Mouse (Mus musculus) neutrophil, adult 5-6 weeks (primary cell): ENCODE data around the gene Vav2. TPM values are rescaled to one million over a fixed set of nuclear protein-coding genes. Genes with fewer than 3 reads are reported as not detected.

Experiments
- ATAC-seq: fragments of 151-379, 151-347 bp; 2 replicates; pipeline ENCODE4 v1.8.0; 2017; ENCODE audit warnings: mild to moderate bottlenecking, moderate TSS enrichment; ENCODE audit not compliant: insufficient number of reproducible peaks, poor library complexity, low FRiP score, severe bottlenecking; ENCODE audit errors: extremely low read depth
- total RNA-seq: library from RNA; stranded (forward); fragments of 200-1000 nt; gene quantifications from 2 replicates; pipeline ENCODE4 v1.2.3, GENCODE M21; 2017

Vav2 gene
- total RNA-seq, 1 experiment from 2014 or later: 38.4 TPM

- no peak for ATAC-seq
These were observed 122.8 kb downstream of the Vav2 start for GRCm38 (mm10) chr2:27304074-27304473.

- no peak for ATAC-seq
These were observed 125.3 kb downstream of the Vav2 start for GRCm38 (mm10) chr2:27301444-27302111.

GRCm38 (mm10) chr2:27300725-27301443 lies 125.9 kb downstream of the Vav2 start:
- ATAC-seq: no peak

GRCm38 (mm10) chr2:27296656-27297406 lies 130.0 kb downstream of the Vav2 start:
- peak; percentile 75 for ATAC-seq

- no peak for ATAC-seq
These were observed 132.1 kb downstream of the Vav2 start for GRCm38 (mm10) chr2:27294777-27295176.

- ATAC-seq: peak; percentile 60
These were observed 137.8 kb downstream of the Vav2 start for GRCm38 (mm10) chr2:27289019-27289418.

- no peak for ATAC-seq
These were observed 139.7 kb downstream of the Vav2 start for GRCm38 (mm10) chr2:27286971-27287710.

- ATAC-seq: no peak
These were observed 142.4 kb downstream of the Vav2 start for GRCm38 (mm10) chr2:27284441-27284840.

GRCm38 (mm10) chr2:27281771-27282170 lies 145.1 kb downstream of the Vav2 start:
- ATAC-seq: no peak

GRCm38 (mm10) chr2:27280920-27281611 lies 145.8 kb downstream of the Vav2 start:
- peak; percentile 55; the same call in 1 of the 2 replicates for ATAC-seq

- no peak for ATAC-seq
These were observed 148.0 kb downstream of the Vav2 start for GRCm38 (mm10) chr2:27278859-27279258.

GRCm38 (mm10) chr2:27268325-27268724 lies 158.5 kb downstream of the Vav2 start:
- ATAC-seq: no peak

- ATAC-seq: peak; percentile 50; the same call in 1 of the 2 replicates
These were observed 161.0 kb downstream of the Vav2 start for GRCm38 (mm10) chr2:27265819-27266218.

GRCm38 (mm10) chr2:27262984-27263383 lies 163.8 kb downstream of the Vav2 start:
- no peak for ATAC-seq

GRCm38 (mm10) chr2:27251434-27251833 lies 175.4 kb downstream of the Vav2 start:
- ATAC-seq: no peak

- no peak for ATAC-seq
These were observed 178.6 kb downstream of the Vav2 start, which contains the start of gene Sardh for GRCm38 (mm10) chr2:27248211-27248610. Gene Sardh (minus strand): TSS chr2:27248337.

GRCm38 (mm10) chr2:27247487-27247863 lies 179.4 kb downstream of the Vav2 start:
- no peak for ATAC-seq

GRCm38 (mm10) chr2:27246712-27247486 lies 179.9 kb downstream of the Vav2 start:
- no peak for ATAC-seq
